Mouse (Mus musculus): Measurements from ENCODE around the gene Src. TPM values are rescaled to one million over a fixed set of nuclear protein-coding genes. Genes with fewer than 3 reads are reported as not detected.
A peak's percentile ranks its signal among the peaks of the same experiment; 100 is the strongest.

Src gene
- total RNA-seq, 1 experiment = 36.7 TPM

DNA sequence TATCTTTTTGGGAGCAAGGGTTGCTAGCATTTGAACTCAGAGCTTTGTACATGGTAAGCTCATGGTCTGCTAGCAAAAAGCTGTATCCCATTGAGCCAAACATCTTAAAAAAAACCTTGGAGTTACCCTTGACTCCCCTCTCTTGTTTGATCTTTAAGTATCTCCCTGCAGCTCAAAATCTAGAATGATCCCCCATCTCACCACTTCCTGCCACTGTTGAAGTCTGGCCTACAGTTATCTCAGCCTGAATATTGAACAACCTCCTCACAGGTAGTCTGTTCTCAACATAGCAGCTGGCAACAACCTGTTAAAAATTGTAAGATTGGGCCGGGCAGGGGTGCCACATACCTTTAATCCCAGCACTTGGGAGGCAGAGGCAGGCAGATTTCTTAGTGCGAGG, 17.0 kb upstream of the Src start:
- TF ChIP-seq MAFK (IDR thresholded peaks at IDR 0.05; ENCODE audit: insufficient read depth, low read depth, low read length) (no peak), ZC3H11A (IDR thresholded peaks at IDR 0.05; ENCODE audit: borderline replicate concordance, low read depth, low read length) (no peak), CHD2 (IDR thresholded peaks at IDR 0.05; ENCODE audit: low read depth, low read length) (no peak), HCFC1 (IDR thresholded peaks at IDR 0.05; ENCODE audit: borderline replicate concordance, insufficient read depth, low read length) (no peak), ZNF384 (IDR thresholded peaks at IDR 0.05; ENCODE audit: low read depth, low read length) (no peak)
- H3K9me3 ChIP-seq (ENCODE audit: control insufficient read depth, insufficient read depth, low read depth, low read length) = no peaks in the 10 kb centered on the region
- H3K4me3 ChIP-seq (ENCODE audit: insufficient read depth in 1 of 2, low read depth in 1 of 2, low read length in 2 of 2, poor library complexity in 1 of 2, severe bottlenecking in 1 of 2) = no peak overlapping the region
- no peak overlapping the region for H3K9ac ChIP-seq (ENCODE audit: insufficient read depth, low read depth, low read length, poor library complexity, severe bottlenecking)
- no peak overlapping the region for H3K27ac ChIP-seq (ENCODE audit: insufficient read depth, low read depth, low read length, poor library complexity, severe bottlenecking)
- peaks cover 9% of the 10 kb centered on the region; the same call in 1 of the 2 replicates for H3K36me3 ChIP-seq (ENCODE audit: control insufficient read depth, insufficient read depth, low read length, poor library complexity, severe bottlenecking)
- in situ Hi-C loops (cut with MboI; ENCODE audit: low sequenced_read_pairs in 2 of 2, unreplicated experiment in 2 of 2) = no loop called here
- peaks cover 0 to 7% of the 10 kb centered on the region in 2 experiments; a peak in 2 of 4 replicates for H3K4me1 ChIP-seq (ENCODE audit: control insufficient read depth in 2 of 2, insufficient read depth in 2 of 2, low read length in 2 of 2, poor library complexity in 1 of 2)
- DNase-seq (ENCODE audit: low read depth, low spot score) = no peak

DNA sequence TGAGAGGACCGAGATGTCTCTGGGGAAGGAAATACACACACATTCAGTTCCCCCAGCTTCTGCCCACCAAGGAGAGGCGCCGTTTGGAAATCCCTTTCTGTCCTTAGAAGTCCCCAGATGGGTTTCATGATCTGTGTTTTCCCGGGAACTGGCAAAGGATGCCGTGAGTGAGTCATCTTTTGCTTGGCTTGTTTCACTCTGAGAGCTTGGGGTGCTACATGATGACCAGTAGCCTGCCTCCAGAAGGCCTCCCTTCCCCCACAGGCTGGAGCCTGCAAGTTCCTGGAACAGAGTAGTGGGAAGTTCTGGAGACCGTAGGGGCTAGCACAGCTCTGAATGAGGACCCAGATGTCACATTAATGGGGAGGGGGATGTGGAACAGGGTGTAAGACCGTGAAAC, 10.6 kb upstream of the Src start:
- no peak overlapping the region for H3K27ac ChIP-seq (ENCODE audit: insufficient read depth, low read depth, low read length, poor library complexity, severe bottlenecking)
- no peaks in the 10 kb centered on the region for H3K9me3 ChIP-seq (ENCODE audit: control insufficient read depth, insufficient read depth, low read depth, low read length)
- H3K36me3 ChIP-seq (ENCODE audit: control insufficient read depth, insufficient read depth, low read length, poor library complexity, severe bottlenecking) = no peaks in the 10 kb centered on the region
- peaks cover 8 to 19% of the 10 kb centered on the region in 2 experiments; a peak in 3 of 4 replicates for H3K4me1 ChIP-seq (ENCODE audit: control insufficient read depth in 2 of 2, insufficient read depth in 2 of 2, low read length in 2 of 2, poor library complexity in 1 of 2)
- TF ChIP-seq ZNF384 (IDR thresholded peaks at IDR 0.05; ENCODE audit: low read depth, low read length) (no peak), HCFC1 (IDR thresholded peaks at IDR 0.05; ENCODE audit: borderline replicate concordance, insufficient read depth, low read length) (no peak), MAFK (IDR thresholded peaks at IDR 0.05; ENCODE audit: insufficient read depth, low read depth, low read length) (no peak), ZC3H11A (IDR thresholded peaks at IDR 0.05; ENCODE audit: borderline replicate concordance, low read depth, low read length) (no peak), CHD2 (IDR thresholded peaks at IDR 0.05; ENCODE audit: low read depth, low read length) (no peak)
- no peak overlapping the region for H3K4me3 ChIP-seq (ENCODE audit: insufficient read depth in 1 of 2, low read depth in 1 of 2, low read length in 2 of 2, poor library complexity in 1 of 2, severe bottlenecking in 1 of 2)
- H3K9ac ChIP-seq (ENCODE audit: insufficient read depth, low read depth, low read length, poor library complexity, severe bottlenecking) = no peak overlapping the region
- in situ Hi-C loops (cut with MboI; ENCODE audit: low sequenced_read_pairs in 2 of 2, unreplicated experiment in 2 of 2) = no loop called here
- no peak for DNase-seq (ENCODE audit: low read depth, low spot score)

DNA sequence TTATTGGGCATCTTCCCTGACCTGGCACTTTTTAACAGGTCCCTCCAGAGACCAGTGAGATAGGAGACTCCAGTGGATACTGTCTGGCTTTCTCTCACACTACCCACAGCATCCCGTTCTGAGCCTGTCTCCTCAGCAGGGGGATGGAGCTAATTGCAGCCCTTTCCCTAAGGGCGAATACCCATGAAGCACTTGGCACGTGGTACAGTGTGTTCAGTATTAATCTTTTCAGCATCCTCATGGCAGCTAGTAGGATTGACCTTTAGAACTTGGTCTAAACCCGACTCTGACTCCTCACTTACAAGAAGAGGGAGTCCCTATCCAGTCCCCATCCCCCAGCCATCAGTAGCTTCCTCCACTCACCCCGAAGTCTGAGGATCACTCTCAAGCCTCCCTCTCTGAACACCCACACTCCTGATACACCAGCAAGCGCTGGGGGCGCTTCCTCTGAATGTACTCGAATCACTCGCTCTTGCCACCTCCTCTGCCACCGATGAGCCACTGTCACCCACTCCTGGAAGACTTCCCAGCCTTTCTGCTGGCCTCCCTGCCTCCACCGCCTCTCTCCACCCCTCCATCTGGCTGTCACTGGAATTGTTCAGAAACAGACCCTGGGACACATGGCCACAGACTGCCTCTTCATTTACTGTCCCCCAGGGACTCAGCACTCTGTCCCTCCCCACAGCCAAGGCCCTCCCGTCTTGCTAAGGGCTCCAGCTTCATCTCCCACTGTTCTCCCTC, 8.3 kb upstream of the Src start:
- H3K9ac ChIP-seq (ENCODE audit: insufficient read depth, low read depth, low read length, poor library complexity, severe bottlenecking) = 0 out of 2 replicates have a peak overlapping the region, but pooled peaks have one; percentile 18
- H3K9me3 ChIP-seq (ENCODE audit: control insufficient read depth, insufficient read depth, low read depth, low read length) = no peaks in the 10 kb centered on the region
- no peak for DNase-seq (ENCODE audit: low read depth, low spot score)
- H3K36me3 ChIP-seq (ENCODE audit: control insufficient read depth, insufficient read depth, low read length, poor library complexity, severe bottlenecking) = no peaks in the 10 kb centered on the region
- TF ChIP-seq HCFC1 (IDR thresholded peaks at IDR 0.05; ENCODE audit: borderline replicate concordance, insufficient read depth, low read length) = no peak
- no peak for TF ChIP-seq ZC3H11A (IDR thresholded peaks at IDR 0.05; ENCODE audit: borderline replicate concordance, low read depth, low read length)
- TF ChIP-seq MAFK (IDR thresholded peaks at IDR 0.05; ENCODE audit: insufficient read depth, low read depth, low read length) = no peak
- TF ChIP-seq ZNF384 (IDR thresholded peaks at IDR 0.05; ENCODE audit: low read depth, low read length) = no peak
- TF ChIP-seq CHD2 (IDR thresholded peaks at IDR 0.05; ENCODE audit: low read depth, low read length) = no peak
- no peak overlapping the region for H3K27ac ChIP-seq (ENCODE audit: insufficient read depth, low read depth, low read length, poor library complexity, severe bottlenecking)
- H3K4me1 ChIP-seq (ENCODE audit: control insufficient read depth in 2 of 2, insufficient read depth in 2 of 2, low read length in 2 of 2, poor library complexity in 1 of 2) = peaks cover 8 to 19% of the 10 kb centered on the region in 2 experiments; a peak in 3 of 4 replicates
- in situ Hi-C loops (cut with MboI; ENCODE audit: low sequenced_read_pairs in 2 of 2, unreplicated experiment in 2 of 2) = no loop called here
- H3K4me3 ChIP-seq (ENCODE audit: insufficient read depth in 1 of 2, low read depth in 1 of 2, low read length in 2 of 2, poor library complexity in 1 of 2, severe bottlenecking in 1 of 2) = no peak overlapping the region

DNA sequence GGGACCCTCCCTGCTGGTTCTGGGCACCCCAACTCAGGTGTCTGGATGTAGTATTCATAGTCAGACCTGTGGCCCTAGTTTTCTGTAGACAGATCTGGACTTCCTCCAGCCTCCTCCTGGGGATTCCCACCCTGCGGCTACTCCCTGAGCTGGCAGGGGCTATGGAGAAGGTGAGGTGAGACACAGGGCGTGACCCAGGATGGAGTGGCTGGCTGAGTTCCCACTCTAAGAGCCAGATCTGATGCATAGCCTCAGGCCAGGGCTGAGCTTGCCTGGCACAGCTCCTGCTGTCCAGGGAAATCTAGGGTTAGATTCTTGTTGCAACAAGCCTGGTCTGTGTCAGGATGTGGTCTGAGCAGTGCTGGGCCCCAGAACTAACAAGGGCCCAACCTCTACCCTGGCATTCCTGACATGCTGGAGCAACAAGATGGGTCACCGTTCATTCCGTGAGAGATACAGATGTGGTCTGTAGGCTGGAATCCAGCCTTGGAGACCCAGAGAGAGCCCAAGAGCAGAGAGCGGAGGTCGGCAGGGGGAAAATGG, 7.0 kb upstream of the Src start:
- no peaks in the 10 kb centered on the region for H3K9me3 ChIP-seq (ENCODE audit: control insufficient read depth, insufficient read depth, low read depth, low read length)
- no peaks in the 10 kb centered on the region for H3K36me3 ChIP-seq (ENCODE audit: control insufficient read depth, insufficient read depth, low read length, poor library complexity, severe bottlenecking)
- in situ Hi-C loops (cut with MboI; ENCODE audit: low sequenced_read_pairs in 2 of 2, unreplicated experiment in 2 of 2) = no loop called here
- no peak overlapping the region for H3K9ac ChIP-seq (ENCODE audit: insufficient read depth, low read depth, low read length, poor library complexity, severe bottlenecking)
- TF ChIP-seq HCFC1 (IDR thresholded peaks at IDR 0.05; ENCODE audit: borderline replicate concordance, insufficient read depth, low read length) (no peak), MAFK (IDR thresholded peaks at IDR 0.05; ENCODE audit: insufficient read depth, low read depth, low read length) (no peak), ZNF384 (IDR thresholded peaks at IDR 0.05; ENCODE audit: low read depth, low read length) (no peak), CHD2 (IDR thresholded peaks at IDR 0.05; ENCODE audit: low read depth, low read length) (no peak), ZC3H11A (IDR thresholded peaks at IDR 0.05; ENCODE audit: borderline replicate concordance, low read depth, low read length) (no peak)
- no peak for DNase-seq (ENCODE audit: low read depth, low spot score)
- H3K27ac ChIP-seq (ENCODE audit: insufficient read depth, low read depth, low read length, poor library complexity, severe bottlenecking) = no peak overlapping the region
- no peak overlapping the region for H3K4me3 ChIP-seq (ENCODE audit: insufficient read depth in 1 of 2, low read depth in 1 of 2, low read length in 2 of 2, poor library complexity in 1 of 2, severe bottlenecking in 1 of 2)
- H3K4me1 ChIP-seq (ENCODE audit: control insufficient read depth in 2 of 2, insufficient read depth in 2 of 2, low read length in 2 of 2, poor library complexity in 1 of 2) = peaks cover 8 to 19% of the 10 kb centered on the region in 2 experiments
